Mouse (Mus musculus) kidney, embryonic 14.5 days (tissue): ENCODE results near the gene Il33. TPM values are rescaled to one million over a fixed set of nuclear protein-coding genes. Genes with fewer than 3 reads are reported as not detected.

ENCODE experiments used
- ATAC-seq: fragments of 200-750 bp; cut with Nextera tagmentation; 2 replicates; pipeline ENCODE4 v1.8.0; 2017; ENCODE audit warnings: moderate number of reproducible peaks, mild to moderate bottlenecking, moderate TSS enrichment, moderate library complexity; ENCODE audit not compliant: low FRiP score, low TSS enrichment
- H3K27ac ChIP-seq: fragments of 300-500 bp; sonication (generic); 2 replicates; pipeline ENCODE4 v1.5.1; 2014; ENCODE audit warnings: low read depth, mild to moderate bottlenecking, low read length, moderate library complexity, mixed read lengths
- H3K27me3 ChIP-seq: fragments of 300-500 bp; sonication (generic); 2 replicates; pipeline ENCODE4 v1.6.1; 2014; ENCODE audit warnings: mild to moderate bottlenecking, low read length; ENCODE audit not compliant: control insufficient read depth, insufficient read depth
- H3K36me3 ChIP-seq: fragments of 300-500 bp; sonication (generic); 2 replicates; pipeline ENCODE4 v1.6.1; 2014; ENCODE audit warnings: low read length, mixed read lengths; ENCODE audit not compliant: control insufficient read depth, insufficient read depth
- H3K4me1 ChIP-seq: fragments of 300-500 bp; sonication (generic); 2 replicates; pipeline ENCODE4 v1.6.1; 2014; ENCODE audit warnings: low read length, mixed read lengths; ENCODE audit not compliant: control insufficient read depth, insufficient read depth
- H3K4me2 ChIP-seq: fragments of 300-500 bp; sonication (generic); replicated peaks from 2 replicates; pipeline ENCODE4 v1.6.1; 2014; ENCODE audit warnings: low read depth, mild to moderate bottlenecking, low read length
- H3K4me3 ChIP-seq: fragments of 300-500 bp; sonication (generic); 2 replicates; pipeline ENCODE4 v1.5.1; 2014; ENCODE audit warnings: mild to moderate bottlenecking, low read length
- H3K9ac ChIP-seq: fragments of 300-500 bp; sonication (generic); 2 replicates; pipeline ENCODE4 v1.6.1; 2014; ENCODE audit warnings: low read depth, mild to moderate bottlenecking, low read length, moderate library complexity
- H3K9me3 ChIP-seq: fragments of 300-500 bp; sonication (generic); 2 replicates; pipeline ENCODE4 v1.6.1; 2016; ENCODE audit warnings: low read length; ENCODE audit not compliant: control insufficient read depth
- WGBS: fragments of 180-500 bp; shearing (Covaris S2); extraction: QIAGEN DNeasy Blood & Tissue Kit; methylation state at CpG from one replicate; pipeline ENCODE4 v1.1.7; 2014; 5-methylcytosine and 5-hydroxymethylcytosine counted together
- polyA plus RNA-seq: library from polyadenylated mRNA; unstranded; fragments of >200 nt; fragmentation: Nextera tagmentation; extraction: Ambion mirVana; gene quantifications from 2 replicates; pipeline ENCODE4 v1.2.1, GENCODE M21; 2014

The Il33 gene
- polyA plus RNA-seq, 1 experiment from 2014 or later, result 28.0 TPM

- H3K4me3 ChIP-seq, result no peak overlapping the region
- no peak for ATAC-seq
- H3K4me1 ChIP-seq, result no peaks in the 10 kb centered on the region
- H3K4me2 ChIP-seq, result no peak overlapping the region
- 74% methylated on average over 2 of the region's 2 CpGs for WGBS
- H3K27me3 ChIP-seq, result no peaks in the 10 kb centered on the region
- H3K9me3 ChIP-seq, result no peaks in the 10 kb centered on the region
- H3K9ac ChIP-seq, result no peak overlapping the region
- no peak overlapping the region for H3K27ac ChIP-seq
- no peaks in the 10 kb centered on the region for H3K36me3 ChIP-seq
These were observed 38.7 kb downstream of the Il33 start for GRCm38 (mm10) chr19:29963598-29964092.

GRCm38 (mm10) chr19:29967960-29968359 lies 43.0 kb downstream of the Il33 start:
- H3K4me1 ChIP-seq, result no peaks in the 10 kb centered on the region
- no peak overlapping the region for H3K4me2 ChIP-seq
- no peaks in the 10 kb centered on the region for H3K36me3 ChIP-seq
- no peaks in the 10 kb centered on the region for H3K9me3 ChIP-seq
- no peak overlapping the region for H3K9ac ChIP-seq
- no peak overlapping the region for H3K4me3 ChIP-seq
- H3K27me3 ChIP-seq, result no peaks in the 10 kb centered on the region
- no peak overlapping the region for H3K27ac ChIP-seq
- WGBS, result 74% methylated on average over 3 of the region's 3 CpGs
- no peak for ATAC-seq

GRCm38 (mm10) chr19:29973396-29973795 lies 48.5 kb downstream of the Il33 start:
- no peaks in the 10 kb centered on the region for H3K27me3 ChIP-seq
- ATAC-seq, result no peak
- no peaks in the 10 kb centered on the region for H3K4me1 ChIP-seq
- H3K27ac ChIP-seq, result no peak overlapping the region
- no peaks in the 10 kb centered on the region for H3K36me3 ChIP-seq
- H3K9ac ChIP-seq, result no peak overlapping the region
- 73% methylated on average over 5 of the region's 5 CpGs for whole genome bisulfite sequencing
- H3K9me3 ChIP-seq, result no peaks in the 10 kb centered on the region
- H3K4me3 ChIP-seq, result no peak overlapping the region
- no peak overlapping the region for H3K4me2 ChIP-seq

- H3K36me3 ChIP-seq, result no peaks in the 10 kb centered on the region
- no peak overlapping the region for H3K4me2 ChIP-seq
- WGBS, result 62% methylated on average over 2 of the region's 2 CpGs
- H3K4me3 ChIP-seq, result no peak overlapping the region
- ATAC-seq, result peak; percentile 35; the same call in 1 of the 2 replicates
- H3K9ac ChIP-seq, result no peak overlapping the region
- H3K27me3 ChIP-seq, result no peaks in the 10 kb centered on the region
- no peaks in the 10 kb centered on the region for H3K9me3 ChIP-seq
- H3K27ac ChIP-seq, result no peak overlapping the region
- H3K4me1 ChIP-seq, result 0 out of 2 replicates have a peak, but pooled peaks cover 3% of the 10 kb centered on the region
These were observed 53.9 kb downstream of the Il33 start for GRCm38 (mm10) chr19:29978847-29979246.

- Histone ChIP-seq H3K27me3 (no peaks in the 10 kb centered on the region), H3K4me3 (no peak overlapping the region), H3K9ac (no peak overlapping the region), H3K27ac (no peak overlapping the region), H3K4me1 (0 out of 2 replicates have a peak, but pooled peaks cover 9% of the 10 kb centered on the region), H3K36me3 (no peaks in the 10 kb centered on the region), H3K9me3 (no peaks in the 10 kb centered on the region), H3K4me2 (no peak overlapping the region)
- ATAC-seq, result no peak
- WGBS, result 79% methylated on average over 8 of the region's 8 CpGs
These were observed 54.7 kb downstream of the Il33 start for GRCm38 (mm10) chr19:29979452-29980089.

- Histone ChIP-seq H3K36me3 (no peaks in the 10 kb centered on the region), H3K27me3 (no peaks in the 10 kb centered on the region), H3K4me3 (no peak overlapping the region), H3K4me2 (0 out of 2 replicates have a peak overlapping the region, but pooled peaks have one; percentile 19), H3K9me3 (no peaks in the 10 kb centered on the region), H3K4me1 (0 out of 2 replicates have a peak, but pooled peaks cover 11% of the 10 kb centered on the region), H3K9ac (no peak overlapping the region), H3K27ac (peak overlapping the region; percentile 82; the same call in 1 of the 2 replicates)
- 35% methylated on average over 16 of the region's 16 CpGs for WGBS
- peak; percentile 90 for ATAC-seq
These were observed 59.5 kb downstream of the Il33 start for GRCm38 (mm10) chr19:29984208-29985005.

GRCm38 (mm10) chr19:29986464-29987091 lies 61.7 kb downstream of the Il33 start:
- H3K4me2 ChIP-seq, result no peak overlapping the region
- ATAC-seq, result no peak
- 88% methylated on average over 12 of the region's 12 CpGs for WGBS
- H3K4me1 ChIP-seq, result 0 out of 2 replicates have a peak, but pooled peaks cover 11% of the 10 kb centered on the region
- no peaks in the 10 kb centered on the region for H3K27me3 ChIP-seq
- H3K27ac ChIP-seq, result no peak overlapping the region
- no peaks in the 10 kb centered on the region for H3K36me3 ChIP-seq
- H3K9me3 ChIP-seq, result no peaks in the 10 kb centered on the region
- no peak overlapping the region for H3K9ac ChIP-seq
- H3K4me3 ChIP-seq, result no peak overlapping the region

- H3K27ac ChIP-seq, result no peak overlapping the region
- H3K36me3 ChIP-seq, result no peaks in the 10 kb centered on the region
- H3K9ac ChIP-seq, result no peak overlapping the region
- H3K4me3 ChIP-seq, result no peak overlapping the region
- ATAC-seq, result no peak
- no peaks in the 10 kb centered on the region for H3K4me1 ChIP-seq
- no peak overlapping the region for H3K4me2 ChIP-seq
- 69% methylated on average over 12 of the region's 12 CpGs for WGBS
- no peaks in the 10 kb centered on the region for H3K27me3 ChIP-seq
- no peaks in the 10 kb centered on the region for H3K9me3 ChIP-seq
These were observed 75.8 kb downstream of the Il33 start for GRCm38 (mm10) chr19:30000406-30001365.
